Mouse (Mus musculus) left cerebral cortex, postnatal 14 days (tissue): ENCODE results near the gene Ldha. TPM values are rescaled to one million over a fixed set of nuclear protein-coding genes. Genes with fewer than 3 reads are reported as not detected.
"Not testable (repeated sequence)": the region's sequence is repeated elsewhere in the genome, so short reads cannot be mapped to it uniquely, and the experiment has no call there.

Source experiments
- DNase-seq, 2 experiments: peaks; one replicate each; pipeline ENCODE4 v3.0.0; 2021 to 2022; ENCODE audit warnings: low spot score in 2 of 2, mixed read lengths in 1 of 2
- intact Hi-C: fragments of 180-260 bp; cut with DNase I; formaldehyde crosslinking; loops from one replicate; pipeline ENCODE4 v1.15.1; 2025
- total RNA-seq, 2 experiments: library from RNA; stranded (reverse); gene quantifications; 2 replicates each; pipeline ENCODE4 v1.2.3; 2021

The Ldha gene
- total RNA-seq, 2 experiments from 2014 or later = 497 to 507 TPM

GRCm38 (mm10) chr7:46859031-46859430, 17.8 kb downstream of the Ldha start:
- intact Hi-C loops = loop anchor here (5.0 kb wide), 1 partner anchor 42 kb away; no protein-coding TSS in a partner anchor
- no peak for DNase-seq

- DNase-seq = no peak
- intact Hi-C loops = no loop called here
Observed at GRCm38 (mm10) chr7:46860996-46861395, 19.7 kb downstream of the Ldha start, which contains the start of gene Ldhc. Gene Ldhc, plus strand, starts transcription at chr7:46861203.

- intact Hi-C loops = no loop called here
Observed at GRCm38 (mm10) chr7:46871988-46872387, 30.7 kb downstream of the Ldha start.

GRCm38 (mm10) chr7:46876841-46877240, 35.6 kb downstream of the Ldha start:
- peak in 1 of 2 experiments; percentile 52 for DNase-seq
- intact Hi-C loops = no loop called here

More at GRCm38 (mm10) chr7:46871988-46872387, 30.7 kb downstream of the Ldha start:
- no peak for DNase-seq

GRCm38 (mm10) chr7:46877255-46877654, 36.0 kb downstream of the Ldha start:
- DNase-seq = no peak
- intact Hi-C loops = no loop called here

- DNase-seq = peak in 1 of 2 experiments; percentile 19
- intact Hi-C loops = no loop called here
Observed at GRCm38 (mm10) chr7:46879851-46880250, 38.6 kb downstream of the Ldha start.

- intact Hi-C loops = no loop called here
- no peak for DNase-seq
Observed at GRCm38 (mm10) chr7:46880992-46881391, 39.7 kb downstream of the Ldha start.

GRCm38 (mm10) chr7:46881941-46882340, 40.7 kb downstream of the Ldha start:
- DNase-seq, intact Hi-C loops: not testable (repeated sequence)

GRCm38 (mm10) chr7:46883304-46883703, 42.0 kb downstream of the Ldha start:
- intact Hi-C loops = no loop called here
- no peak for DNase-seq

- intact Hi-C loops = no loop called here
- DNase-seq = no peak
Observed at GRCm38 (mm10) chr7:46895511-46895910, 54.2 kb downstream of the Ldha start.

- no peak for DNase-seq
- intact Hi-C loops = no loop called here
Observed at GRCm38 (mm10) chr7:46899343-46899742, 58.1 kb downstream of the Ldha start.

Other genes starting within 250 kb of the Ldha start
- 10 to 100 TPM; 57.2 to 66.4 TPM for gene Sergef, start 201.7 kb upstream of the Ldha start, total RNA-seq
- gene Tph1, start 168.9 kb upstream of the Ldha start, total RNA-seq = under 1 TPM; 0.27 to 0.31 TPM
- gene Saal1, start 130.8 kb upstream of the Ldha start, total RNA-seq = 1 to 10 TPM; 7.2 to 8.5 TPM
- gene Saa3, start 125.8 kb upstream of the Ldha start, total RNA-seq = not detected
- not detected for gene Saa4, start 108.9 kb upstream of the Ldha start, total RNA-seq
- gene Saa1, start 98.5 kb upstream of the Ldha start, total RNA-seq = not detected
- gene Saa2, start 89.7 kb upstream of the Ldha start, total RNA-seq = not detected
- gene Hps5, start 45.4 kb upstream of the Ldha start, total RNA-seq = 10 to 100 TPM; 11.4 to 13.7 TPM
- 10 to 100 TPM; 37.0 to 39.3 TPM for gene Gtf2h1, start 45.4 kb upstream of the Ldha start, total RNA-seq
- gene Ldhc, start 19.7 kb downstream of the Ldha start, total RNA-seq = not detected
- gene Tsg101, start 78.5 kb downstream of the Ldha start, total RNA-seq = 10 to 100 TPM; 74.0 to 76.5 TPM
- 1 to 10 TPM; 9.6 to 10.0 TPM for gene Uevld, start 117.1 kb downstream of the Ldha start, total RNA-seq
- gene Gm9999, start 142.1 kb downstream of the Ldha start, total RNA-seq = not detected
- 10 to 100 TPM; 10.6 to 11.0 TPM for gene Spty2d1, start 166.9 kb downstream of the Ldha start, total RNA-seq
- 10 to 100 TPM; 17.4 to 18.8 TPM for gene Tmem86a, start 209.1 kb downstream of the Ldha start, total RNA-seq